Mouse (Mus musculus): ENCODE results near the gene Ctxn2.

- TF ChIP-seq CTCF (IDR thresholded peaks at IDR 0.05; ENCODE audit: borderline replicate concordance, insufficient read depth, low read length) = no peak
- TF ChIP-seq POLR2A (IDR thresholded peaks at IDR 0.05; ENCODE audit: low read depth, low read length) = no peak
Observed at GRCm38 (mm10) chr2:125162012-125162470, 25.5 kb downstream of the Ctxn2 start.

Measured in embryonic fibroblast, embryonic 13.5 days (primary cell).